Mouse (Mus musculus): ENCODE results near the gene Mbtd1. TPM values are rescaled to one million over a fixed set of nuclear protein-coding genes. Genes with fewer than 3 reads are reported as not detected.

The Mbtd1 gene
- total RNA-seq, 2 experiments from 2014 or later: 25.4 to 26.6 TPM

- intact Hi-C loops (cut with DNase I): no loop called here
- no peak for DNase-seq
Measured at GRCm38 (mm10) chr11:93979502-93980049, 93.9 kb downstream of the Mbtd1 start.

GRCm38 (mm10) chr11:93984619-93985018 lies 99.0 kb downstream of the Mbtd1 start:
- no peak for DNase-seq
- intact Hi-C loops (cut with DNase I): no loop called here

- intact Hi-C loops (cut with DNase I): no loop called here
- no peak for DNase-seq
Measured at GRCm38 (mm10) chr11:93985265-93985664, 99.6 kb downstream of the Mbtd1 start.

GRCm38 (mm10) chr11:93986298-93986697 lies 100.6 kb downstream of the Mbtd1 start:
- no peak for DNase-seq
- intact Hi-C loops (cut with DNase I): no loop called here

- no peak for DNase-seq
- intact Hi-C loops (cut with DNase I): no loop called here
Measured at GRCm38 (mm10) chr11:93987026-93987425, 101.4 kb downstream of the Mbtd1 start.

GRCm38 (mm10) chr11:93987625-93988327 lies 102.1 kb downstream of the Mbtd1 start:
- intact Hi-C loops (cut with DNase I): no loop called here
- peak; percentile 16 to 41 for DNase-seq

- peak; percentile 25 to 42 for DNase-seq
- intact Hi-C loops (cut with DNase I): no loop called here
Measured at GRCm38 (mm10) chr11:93988328-93989062, 102.8 kb downstream of the Mbtd1 start.

- intact Hi-C loops (cut with DNase I): no loop called here
- no peak for DNase-seq
Measured at GRCm38 (mm10) chr11:93994531-93994930, 108.9 kb downstream of the Mbtd1 start.

GRCm38 (mm10) chr11:93995111-93995719 lies 109.6 kb downstream of the Mbtd1 start:
- intact Hi-C loops (cut with DNase I): loop anchor here (5.0 kb wide), 1 partner anchor 38 kb away; the partner anchor contains the start of gene Nme2
- DNase-seq: peak; percentile 81

- peak; percentile 95 to 98 for DNase-seq
- intact Hi-C loops (cut with DNase I): loop anchor here (1.0 to 5.0 kb wide), 2 partner anchors 28 to 39 kb away; partner anchors contain the start of genes Gm20390, Nme1 and Nme2
Measured at GRCm38 (mm10) chr11:93995720-93996305, 110.2 kb downstream of the Mbtd1 start, which contains the start of gene Spag9. TSS of gene Spag9 (plus strand) at chr11:93996091.

Other genes with a start within 250 kb of the Mbtd1 start
- 10 to 100 TPM in 1 of 2 experiments, 1 to 10 TPM in 1; 8.8 to 10.9 TPM for gene Utp18, start 86 bp upstream of the Mbtd1 start, total RNA-seq (2021)
- gene Nme2, start 70.4 kb downstream of the Mbtd1 start, total RNA-seq (2021): 1,000 to 10,000 TPM in 1 of 2 experiments, 100 to 1,000 TPM in 1; 981 to 1,061 TPM
- 10 to 100 TPM; 16.9 to 26.8 TPM for gene Gm20390, start 82.4 kb downstream of the Mbtd1 start, total RNA-seq (2021)
- gene Nme1, start 82.7 kb downstream of the Mbtd1 start, total RNA-seq (2021): 10 to 100 TPM; 16.6 to 21.5 TPM
- gene Spag9, start 110.2 kb downstream of the Mbtd1 start, total RNA-seq (2021): 100 to 1,000 TPM; 145 to 146 TPM